Mouse (Mus musculus): ENCODE measurements around the gene Cpvl. TPM values are rescaled to one million over a fixed set of nuclear protein-coding genes. Genes with fewer than 3 reads are reported as not detected.

Gene Cpvl
- polyA plus RNA-seq, 1 experiment from 2014 or later: not detected

GRCm38 (mm10) chr6:53971729-53972128 lies 6.7 kb downstream of the Cpvl start:
- no peaks in the 10 kb centered on the region for H3K36me3 ChIP-seq
- no peak overlapping the region for H3K9ac ChIP-seq (replicated peaks)
- peaks cover 21% of the 10 kb centered on the region for H3K4me1 ChIP-seq
- no peak for ATAC-seq (ENCODE audit: low FRiP score, low read depth)
- 70% methylated on average over 3 of the region's 3 CpGs for WGBS
- no peaks in the 10 kb centered on the region; the same call in 1 of the 2 replicates for H3K27me3 ChIP-seq
- H3K4me2 ChIP-seq (replicated peaks): no peak overlapping the region
- no peak overlapping the region for H3K27ac ChIP-seq (replicated peaks)
- no peak overlapping the region for H3K4me3 ChIP-seq
- H3K9me3 ChIP-seq: no peaks in the 10 kb centered on the region

GRCm38 (mm10) chr6:53969081-53969480 lies 9.4 kb downstream of the Cpvl start:
- 73% methylated on average over 10 of the region's 10 CpGs for WGBS
- Histone ChIP-seq H3K4me3 (no peak overlapping the region), H3K4me2 (replicated peaks) (no peak overlapping the region), H3K9me3 (no peaks in the 10 kb centered on the region), H3K9ac (replicated peaks) (no peak overlapping the region), H3K36me3 (no peaks in the 10 kb centered on the region), H3K27me3 (no peaks in the 10 kb centered on the region), H3K27ac (replicated peaks) (no peak overlapping the region), H3K4me1 (peaks cover 32% of the 10 kb centered on the region)
- no peak for ATAC-seq (ENCODE audit: low FRiP score, low read depth)

- no peaks in the 10 kb centered on the region for H3K9me3 ChIP-seq
- H3K27ac ChIP-seq (replicated peaks): no peak overlapping the region
- no peak overlapping the region for H3K4me3 ChIP-seq
- H3K4me2 ChIP-seq (replicated peaks): no peak overlapping the region
- no peak for ATAC-seq (ENCODE audit: low FRiP score, low read depth)
- H3K36me3 ChIP-seq: no peaks in the 10 kb centered on the region
- peaks cover 31% of the 10 kb centered on the region for H3K4me1 ChIP-seq
- no peaks in the 10 kb centered on the region for H3K27me3 ChIP-seq
- WGBS: 91% methylated on average over 6 of the region's 6 CpGs
- no peak overlapping the region for H3K9ac ChIP-seq (replicated peaks)
Measured at GRCm38 (mm10) chr6:53968550-53968949, 9.9 kb downstream of the Cpvl start.

- Histone ChIP-seq H3K36me3 (no peaks in the 10 kb centered on the region), H3K27ac (replicated peaks) (no peak overlapping the region), H3K4me3 (no peak overlapping the region), H3K4me2 (replicated peaks) (no peak overlapping the region), H3K9me3 (no peaks in the 10 kb centered on the region), H3K9ac (replicated peaks) (no peak overlapping the region), H3K27me3 (no peaks in the 10 kb centered on the region), H3K4me1 (peaks cover 25% of the 10 kb centered on the region)
- ATAC-seq (ENCODE audit: low FRiP score, low read depth): no peak
- WGBS: 64% methylated on average over 5 of the region's 5 CpGs
Measured at GRCm38 (mm10) chr6:53966595-53966994, 11.9 kb downstream of the Cpvl start.

GRCm38 (mm10) chr6:53965900-53966299 lies 12.6 kb downstream of the Cpvl start:
- Histone ChIP-seq H3K4me1 (peaks cover 23% of the 10 kb centered on the region), H3K4me3 (no peak overlapping the region), H3K36me3 (no peaks in the 10 kb centered on the region), H3K9ac (replicated peaks) (no peak overlapping the region), H3K27ac (replicated peaks) (no peak overlapping the region), H3K27me3 (no peaks in the 10 kb centered on the region), H3K9me3 (no peaks in the 10 kb centered on the region), H3K4me2 (replicated peaks) (no peak overlapping the region)
- 36% methylated on average over 5 of the region's 5 CpGs for WGBS
- ATAC-seq (ENCODE audit: low FRiP score, low read depth): no peak

- no peaks in the 10 kb centered on the region for H3K9me3 ChIP-seq
- peaks cover 18% of the 10 kb centered on the region for H3K4me1 ChIP-seq
- no peak overlapping the region for H3K4me3 ChIP-seq
- no peaks in the 10 kb centered on the region for H3K36me3 ChIP-seq
- H3K27ac ChIP-seq (replicated peaks): no peak overlapping the region
- H3K27me3 ChIP-seq: no peaks in the 10 kb centered on the region
- H3K4me2 ChIP-seq (replicated peaks): no peak overlapping the region
- no peak overlapping the region for H3K9ac ChIP-seq (replicated peaks)
- ATAC-seq (ENCODE audit: low FRiP score, low read depth): no peak
- 81% methylated on average over 5 of the region's 5 CpGs for WGBS
Measured at GRCm38 (mm10) chr6:53963906-53964496, 14.5 kb downstream of the Cpvl start.

GRCm38 (mm10) chr6:53962006-53962405 lies 16.5 kb downstream of the Cpvl start:
- no peak overlapping the region for H3K9ac ChIP-seq (replicated peaks)
- H3K4me2 ChIP-seq (replicated peaks): no peak overlapping the region
- peaks cover 16% of the 10 kb centered on the region for H3K4me1 ChIP-seq
- no peak for ATAC-seq (ENCODE audit: low FRiP score, low read depth)
- H3K4me3 ChIP-seq: no peak overlapping the region
- H3K27ac ChIP-seq (replicated peaks): no peak overlapping the region
- H3K36me3 ChIP-seq: no peaks in the 10 kb centered on the region
- 79% methylated on average over 1 of the region's 1 CpGs for WGBS
- peaks cover 7% of the 10 kb centered on the region; the same call in 1 of the 2 replicates for H3K27me3 ChIP-seq
- no peaks in the 10 kb centered on the region for H3K9me3 ChIP-seq

GRCm38 (mm10) chr6:53959826-53960225 lies 18.6 kb downstream of the Cpvl start:
- peaks cover 5% of the 10 kb centered on the region; the same call in 1 of the 2 replicates for H3K4me1 ChIP-seq
- peaks cover 11% of the 10 kb centered on the region; the same call in 1 of the 2 replicates for H3K27me3 ChIP-seq
- 78% methylated on average over 3 of the region's 3 CpGs for WGBS
- ATAC-seq (ENCODE audit: low FRiP score, low read depth): no peak
- no peak overlapping the region for H3K27ac ChIP-seq (replicated peaks)
- no peaks in the 10 kb centered on the region for H3K9me3 ChIP-seq
- H3K4me3 ChIP-seq: no peak overlapping the region
- no peak overlapping the region for H3K4me2 ChIP-seq (replicated peaks)
- H3K36me3 ChIP-seq: no peaks in the 10 kb centered on the region
- no peak overlapping the region for H3K9ac ChIP-seq (replicated peaks)

GRCm38 (mm10) chr6:53958321-53958720 lies 20.1 kb downstream of the Cpvl start:
- Histone ChIP-seq H3K9ac (replicated peaks) (no peak overlapping the region), H3K36me3 (no peaks in the 10 kb centered on the region), H3K9me3 (no peaks in the 10 kb centered on the region), H3K4me1 (no peaks in the 10 kb centered on the region), H3K4me3 (no peak overlapping the region), H3K27me3 (peaks cover 18% of the 10 kb centered on the region), H3K27ac (replicated peaks) (no peak overlapping the region), H3K4me2 (replicated peaks) (peak overlapping the region; percentile 28; the same call in 1 of the 2 replicates)
- peak; percentile 49; the same call in 1 of the 2 replicates for ATAC-seq (ENCODE audit: low FRiP score, low read depth)
- WGBS: 20% methylated on average over 7 of the region's 7 CpGs

GRCm38 (mm10) chr6:53956513-53956912 lies 22.0 kb downstream of the Cpvl start:
- H3K9me3 ChIP-seq: no peaks in the 10 kb centered on the region
- peaks cover under 1% of the 10 kb centered on the region; the same call in 1 of the 2 replicates for H3K4me1 ChIP-seq
- no peak overlapping the region for H3K4me2 ChIP-seq (replicated peaks)
- no peak overlapping the region for H3K27ac ChIP-seq (replicated peaks)
- H3K27me3 ChIP-seq: peaks cover 19% of the 10 kb centered on the region
- no peak overlapping the region for H3K9ac ChIP-seq (replicated peaks)
- WGBS: 60% methylated on average over 4 of the region's 4 CpGs
- H3K36me3 ChIP-seq: no peaks in the 10 kb centered on the region
- no peak for ATAC-seq (ENCODE audit: low FRiP score, low read depth)
- no peak overlapping the region for H3K4me3 ChIP-seq

GRCm38 (mm10) chr6:53955846-53956245 lies 22.6 kb downstream of the Cpvl start:
- Histone ChIP-seq H3K4me1 (peaks cover 8% of the 10 kb centered on the region; the same call in 1 of the 2 replicates), H3K4me2 (replicated peaks) (no peak overlapping the region), H3K27ac (replicated peaks) (no peak overlapping the region), H3K9me3 (no peaks in the 10 kb centered on the region), H3K27me3 (peaks cover 24% of the 10 kb centered on the region), H3K36me3 (no peaks in the 10 kb centered on the region), H3K4me3 (no peak overlapping the region), H3K9ac (replicated peaks) (no peak overlapping the region)
- ATAC-seq (ENCODE audit: low FRiP score, low read depth): no peak
- 84% methylated on average over 2 of the region's 2 CpGs for WGBS

GRCm38 (mm10) chr6:53955271-53955670 lies 23.2 kb downstream of the Cpvl start:
- ATAC-seq (ENCODE audit: low FRiP score, low read depth): no peak
- Histone ChIP-seq H3K4me1 (peaks cover 13% of the 10 kb centered on the region), H3K36me3 (no peaks in the 10 kb centered on the region), H3K4me3 (no peak overlapping the region), H3K27ac (replicated peaks) (no peak overlapping the region), H3K4me2 (replicated peaks) (no peak overlapping the region), H3K9ac (replicated peaks) (no peak overlapping the region), H3K9me3 (no peaks in the 10 kb centered on the region), H3K27me3 (peaks cover 24% of the 10 kb centered on the region)
- 82% methylated on average over 6 of the region's 6 CpGs for WGBS

GRCm38 (mm10) chr6:53954106-53954505 lies 24.4 kb downstream of the Cpvl start:
- Histone ChIP-seq H3K4me2 (replicated peaks) (no peak overlapping the region), H3K36me3 (no peaks in the 10 kb centered on the region), H3K27me3 (peaks cover 24% of the 10 kb centered on the region), H3K9me3 (no peaks in the 10 kb centered on the region), H3K4me3 (no peak overlapping the region), H3K9ac (replicated peaks) (no peak overlapping the region), H3K4me1 (peaks cover 14% of the 10 kb centered on the region), H3K27ac (replicated peaks) (no peak overlapping the region)
- 52% methylated on average over 5 of the region's 5 CpGs for WGBS
- no peak for ATAC-seq (ENCODE audit: low FRiP score, low read depth)

All from midbrain, embryonic 12.5 days (tissue).